Mouse (Mus musculus) heart, postnatal 0 days (tissue): ENCODE data around the gene Ctcf.

Experiments
- CTCF ChIP-seq: IDR thresholded peaks from 2 replicates; pipeline ENCODE4 v1.5.1; 2016; ENCODE audit warnings: antibody characterized with exemption, control low read depth, low read depth
- EP300 ChIP-seq: IDR thresholded peaks from 2 replicates; pipeline ENCODE4 v1.6.1; 2016; ENCODE audit warnings: antibody characterized with exemption, low read depth

DNA sequence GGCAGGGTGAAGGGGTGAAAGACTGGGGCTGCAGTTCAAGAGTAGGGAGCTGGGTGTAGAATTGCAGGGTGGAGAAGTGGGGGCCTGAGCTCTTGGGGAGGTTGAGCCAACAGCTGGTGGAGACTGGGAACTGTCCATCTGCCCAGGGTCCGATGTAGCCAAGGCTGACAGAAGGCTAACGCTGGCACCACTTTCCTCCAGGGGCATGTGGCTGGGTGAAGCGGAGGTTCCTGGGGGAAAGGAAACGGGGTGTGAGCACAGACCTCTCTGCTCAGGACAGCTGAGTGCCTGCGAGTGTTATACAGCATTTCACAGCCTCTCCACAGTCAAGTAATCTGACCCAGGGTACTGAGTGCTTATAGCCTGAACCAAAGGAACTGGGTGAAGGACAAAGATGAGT, 62.4 kb downstream of the Ctcf start:
- no peak for TF ChIP-seq CTCF
- no peak for TF ChIP-seq EP300
